Mouse (Mus musculus): ENCODE results near the gene Ifna14.
"Not testable (repeated sequence)": the region's sequence is repeated elsewhere in the genome, so short reads cannot be mapped to it uniquely, and the experiment has no call there.

The Ifna14 gene

GRCm38 (mm10) chr4:88571698-88572097, at the start of gene Ifna14:
Gene Ifna14, minus strand, starts transcription at chr4:88571798.
- no peak for DNase-seq (ENCODE audit: low read depth)

DNA sequence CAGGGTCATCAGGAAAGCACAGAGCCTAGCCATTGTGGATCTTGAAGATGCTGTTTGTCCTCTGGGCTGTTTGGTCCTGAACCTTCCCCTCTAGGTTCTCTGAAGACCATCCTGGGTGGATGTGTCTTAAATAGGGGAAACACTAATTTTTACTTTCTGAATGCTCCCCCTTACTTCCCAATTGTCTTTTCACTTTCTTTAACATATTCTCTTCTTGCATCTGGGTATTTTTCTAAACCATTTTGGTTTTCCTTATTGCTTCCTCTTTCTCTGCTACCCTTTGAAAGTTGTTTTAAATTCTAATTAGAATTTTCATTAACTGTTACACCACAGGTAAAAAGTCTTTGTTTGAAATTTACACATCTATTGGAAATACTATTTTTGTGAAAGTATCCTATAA, 31.7 kb upstream of the Ifna14 start, which contains the start of gene Ifna12:
TSS of gene Ifna12 (minus strand) at position 101 of the 400 bp plus-strand sequence.
- DNase-seq (ENCODE audit: low read depth): no peak

DNA sequence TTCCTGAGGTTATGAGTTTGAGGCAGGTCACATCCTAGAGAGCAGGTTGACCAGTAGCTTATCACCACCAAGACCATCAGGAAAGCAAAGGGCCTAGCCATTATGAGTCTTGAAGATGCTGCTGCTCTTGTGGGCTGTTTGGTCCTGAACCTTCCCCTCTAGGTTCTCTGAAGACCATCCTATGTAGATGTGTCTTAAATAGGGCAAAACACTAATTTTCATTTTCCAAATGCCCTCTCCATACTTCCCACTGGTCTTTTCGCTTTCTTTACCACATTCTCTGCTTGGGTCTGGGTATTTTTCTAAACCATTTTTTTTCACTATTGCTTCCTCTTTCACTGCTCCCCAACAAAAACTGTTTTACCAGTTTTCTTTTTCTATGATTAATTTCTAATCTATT, 20.7 kb upstream of the Ifna14 start, which contains the start of gene Ifna9:
TSS of gene Ifna9 (minus strand) at position 101 of the 400 bp plus-strand sequence.
- DNase-seq (ENCODE audit: low read depth): no peak

GRCm38 (mm10) chr4:88561791-88562190, 9.8 kb downstream of the Ifna14 start:
- DNase-seq (ENCODE audit: low read depth): no peak

- DNase-seq (ENCODE audit: low read depth): not testable (repeated sequence)
Observed at GRCm38 (mm10) chr4:88558145-88558544, 13.5 kb downstream of the Ifna14 start, which contains the start of gene Ifna15. Gene Ifna15, minus strand, starts transcription at chr4:88558245.

DNA sequence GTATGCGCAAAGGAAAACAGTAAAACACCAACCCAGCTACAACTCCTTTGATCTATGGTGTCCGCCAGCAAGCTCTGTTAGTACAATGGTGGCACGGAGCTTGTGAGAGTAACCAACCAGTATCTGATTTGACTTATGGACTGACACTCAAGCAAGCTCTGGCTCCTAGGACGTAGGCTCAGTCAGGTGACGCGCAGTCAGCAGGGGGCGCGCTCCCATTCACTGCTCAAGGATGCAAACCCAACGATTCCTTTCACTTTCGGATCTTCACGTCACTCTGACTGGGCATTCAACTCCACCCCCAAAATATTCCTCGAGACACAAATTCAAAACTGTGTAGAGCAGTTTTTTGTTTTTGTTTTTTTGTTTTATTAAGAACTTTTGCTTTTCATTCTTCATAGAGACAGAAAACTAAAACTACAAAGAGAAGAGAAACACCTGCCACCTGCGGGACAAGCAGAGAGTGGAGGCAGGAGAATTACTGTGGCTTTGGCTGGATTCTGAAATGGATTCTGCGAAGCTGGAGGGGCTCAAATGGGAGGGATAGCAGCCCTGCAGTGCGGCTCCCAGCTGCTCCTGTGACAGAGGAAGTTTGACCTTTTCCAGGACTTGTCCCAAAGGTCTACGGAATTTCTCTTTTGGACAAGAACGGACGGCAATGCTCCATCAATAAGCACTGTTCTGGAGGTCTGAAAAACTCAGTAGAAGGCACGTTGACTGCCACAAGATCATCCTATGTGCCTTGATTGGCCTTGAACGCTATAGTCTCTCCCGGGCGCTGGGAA, 21.2 kb downstream of the Ifna14 start:
- DNase-seq (ENCODE audit: low read depth): peak; percentile 87

DNA sequence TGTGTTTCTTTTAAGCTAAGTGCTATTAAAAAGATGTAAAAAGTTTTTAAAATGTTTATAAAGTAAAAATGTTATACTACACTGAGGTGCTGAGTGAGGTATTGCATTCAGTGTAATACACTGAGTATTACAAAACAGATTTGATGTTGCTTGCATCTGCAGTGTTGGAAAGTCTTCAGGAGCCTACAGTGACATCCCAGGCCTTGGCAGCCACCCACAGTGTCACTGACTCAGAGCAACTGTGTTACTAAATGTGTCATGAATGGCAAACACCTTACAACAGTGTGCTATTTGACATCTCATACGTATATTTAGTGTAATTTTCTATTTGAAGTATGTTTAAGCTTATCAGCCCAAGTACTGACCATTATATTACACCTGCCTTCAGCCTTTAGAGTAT, 23.6 kb downstream of the Ifna14 start:
- DNase-seq (ENCODE audit: low read depth): no peak

DNA sequence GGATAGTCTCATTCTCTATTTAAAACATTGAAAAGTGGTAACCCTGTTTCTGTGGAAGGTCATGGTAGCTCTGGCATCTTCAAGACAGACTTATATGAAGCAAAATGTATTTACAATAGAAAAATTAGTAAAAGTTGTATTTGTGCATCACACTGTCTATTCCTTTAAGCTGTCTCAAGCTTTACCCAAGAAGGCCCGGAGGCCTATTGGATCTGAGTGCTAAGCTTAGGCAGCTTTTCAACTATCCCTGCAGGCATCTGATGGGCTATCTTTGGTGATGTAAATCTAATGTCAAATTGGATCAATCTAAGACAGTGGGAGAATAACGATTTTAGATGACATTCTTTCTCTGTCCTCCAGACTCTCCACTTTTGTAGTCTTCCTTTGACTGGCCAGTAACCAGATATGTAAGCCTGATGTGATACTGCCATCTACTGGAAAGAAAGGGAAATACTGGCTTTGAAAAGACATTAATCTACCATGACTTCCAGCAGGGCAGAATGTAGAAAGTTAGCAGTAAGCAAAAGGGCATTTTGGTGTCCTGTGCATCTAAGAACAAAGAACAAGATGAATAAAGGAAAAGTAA, 27.9 kb downstream of the Ifna14 start:
- DNase-seq (ENCODE audit: low read depth): peak; percentile 66

DNA sequence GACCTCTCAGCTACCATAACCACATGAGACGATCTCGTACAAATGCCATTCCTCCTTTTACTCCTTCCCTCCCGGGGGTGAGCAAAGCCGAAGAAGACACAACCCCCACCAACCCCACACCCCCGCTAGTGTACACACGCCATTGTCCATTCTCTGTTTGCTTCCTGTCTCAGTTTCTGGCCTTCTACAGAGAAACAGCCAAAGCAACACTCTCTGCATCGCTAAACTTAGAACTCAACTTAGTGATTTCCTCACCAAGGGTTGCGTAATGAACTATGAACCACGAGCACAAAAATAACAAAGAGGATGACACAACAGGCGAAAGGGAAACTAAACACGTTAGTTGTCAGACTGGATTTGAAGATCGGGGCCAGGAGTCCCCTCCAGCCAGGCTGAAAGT, 34.3 kb downstream of the Ifna14 start:
- peak; percentile 48 for DNase-seq (ENCODE audit: low read depth)

DNA sequence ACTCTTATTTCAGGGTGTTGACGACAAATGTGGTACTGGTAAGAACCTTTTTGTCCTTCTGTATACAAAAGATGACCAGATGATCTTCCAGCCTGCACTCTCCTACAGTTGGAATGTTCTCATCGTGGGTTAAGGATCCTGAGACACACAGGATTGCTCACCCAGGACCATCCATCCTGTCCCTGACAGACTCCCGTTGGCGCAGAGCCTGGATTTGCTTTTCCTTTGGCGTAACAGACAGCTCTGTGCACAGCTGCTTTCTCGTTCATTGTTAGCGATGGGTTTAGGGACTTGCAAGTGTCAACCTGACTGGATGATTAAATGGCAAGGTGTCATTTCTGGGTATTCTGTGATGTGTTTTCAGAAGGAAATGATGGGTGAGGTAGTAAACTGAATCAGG, 35.0 kb downstream of the Ifna14 start:
- DNase-seq (ENCODE audit: low read depth): no peak

GRCm38 (mm10) chr4:88535742-88536141, 35.9 kb downstream of the Ifna14 start:
- DNase-seq (ENCODE audit: low read depth): no peak

- no peak for DNase-seq (ENCODE audit: low read depth)
Observed at GRCm38 (mm10) chr4:88534903-88535302, 36.7 kb downstream of the Ifna14 start.

- DNase-seq (ENCODE audit: low read depth): no peak
Observed at GRCm38 (mm10) chr4:88533499-88533898, 38.1 kb downstream of the Ifna14 start.

DNA sequence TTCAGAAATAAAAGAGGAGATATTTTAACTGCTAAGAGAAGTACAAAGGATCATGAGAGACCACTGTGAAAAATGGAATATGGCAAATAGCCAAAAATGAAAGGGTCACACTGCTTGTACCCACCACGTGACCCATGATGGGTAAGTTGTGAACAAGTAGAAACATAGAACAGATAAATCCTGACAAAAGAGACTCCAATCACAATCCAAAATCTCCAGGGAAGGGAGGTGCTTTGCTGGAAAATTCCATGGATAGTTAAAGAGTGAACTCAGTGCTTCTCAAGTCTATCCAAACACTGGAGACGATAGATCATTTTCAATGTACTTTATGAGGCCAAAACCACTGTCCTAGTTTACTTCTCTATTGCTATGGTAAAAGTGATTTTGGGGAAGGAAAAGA, 40.7 kb downstream of the Ifna14 start:
- no peak for DNase-seq (ENCODE audit: low read depth)

DNA sequence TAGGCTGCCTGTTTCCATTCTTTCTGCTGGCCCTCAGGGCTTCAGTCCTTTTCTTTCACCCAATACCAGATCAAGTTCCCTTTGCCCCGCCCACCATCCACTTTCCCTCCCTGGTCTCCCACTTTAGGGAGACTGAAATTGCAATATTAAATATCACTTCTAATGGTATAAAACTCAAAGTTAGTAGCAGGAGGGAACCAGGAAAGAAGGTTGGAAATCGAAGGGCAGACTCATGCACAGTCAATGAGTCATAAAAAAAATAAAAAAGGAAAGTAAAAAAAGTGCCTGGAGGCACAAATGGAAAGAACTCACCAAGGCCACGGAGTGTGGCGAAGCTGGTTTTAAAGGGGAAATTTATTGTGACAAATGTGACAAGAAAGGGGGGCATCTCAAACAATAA, 41.3 kb downstream of the Ifna14 start:
- DNase-seq (ENCODE audit: low read depth): no peak

- DNase-seq (ENCODE audit: low read depth): no peak
Observed at GRCm38 (mm10) chr4:88526379-88527049, 45.1 kb downstream of the Ifna14 start.

GRCm38 (mm10) chr4:88525393-88525792, 46.2 kb downstream of the Ifna14 start:
- no peak for DNase-seq (ENCODE audit: low read depth)

DNA sequence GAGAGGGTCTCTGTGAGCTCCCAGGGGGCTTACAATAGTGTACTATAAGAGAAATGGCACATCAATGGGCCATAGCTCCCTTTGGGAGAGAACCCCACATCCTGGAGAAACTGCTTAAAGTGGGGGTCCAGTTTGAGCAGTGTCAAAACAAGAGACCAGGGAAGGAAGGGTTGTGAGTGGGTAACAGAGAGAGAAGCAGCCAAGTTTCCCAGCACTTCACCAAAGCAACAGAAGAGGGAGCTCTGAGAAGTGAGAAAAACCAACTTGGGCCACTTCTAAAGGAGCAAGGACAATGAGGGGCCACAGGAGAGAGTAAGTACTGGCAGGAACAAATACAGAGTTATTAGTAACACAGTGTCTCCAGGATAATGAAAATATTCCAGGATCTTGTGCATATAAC, 48.4 kb downstream of the Ifna14 start:
- no peak for DNase-seq (ENCODE audit: low read depth)

- no peak for DNase-seq (ENCODE audit: low read depth)
Observed at GRCm38 (mm10) chr4:88522674-88523073, 48.9 kb downstream of the Ifna14 start, which contains the start of gene Ifnb1. Gene Ifnb1, minus strand, starts transcription at chr4:88522774.

Measured in c-Kit-positive CD71-negative TER-119-negative erythroid progenitor cells, embryonic 14.5 days (primary cell).